Mouse (Mus musculus) v-Abl transformed pro-B cells (cell line): ENCODE measurements around the gene Ap5z1.

Source experiments
- in situ Hi-C, 2 experiments: fragments of 400-800 bp; cut with MboI; formaldehyde crosslinking; loops; one replicate each; pipeline ENCODE4 v1.15.1; 2025; ENCODE audit not compliant: unreplicated experiment in 2 of 2

Gene Ap5z1

GRCm38 (mm10) chr5:142509141-142510060, 45.7 kb downstream of the Ap5z1 start:
- in situ Hi-C loops: loop anchor here (10.0 kb wide), 2 partner anchors 105 to 365 kb away; no protein-coding TSS in a partner anchor

- in situ Hi-C loops: no loop called here
These were observed 46.3 kb downstream of the Ap5z1 start for GRCm38 (mm10) chr5:142510061-142510414.

GRCm38 (mm10) chr5:142512112-142512511, 48.4 kb downstream of the Ap5z1 start:
- in situ Hi-C loops: no loop called here

DNA sequence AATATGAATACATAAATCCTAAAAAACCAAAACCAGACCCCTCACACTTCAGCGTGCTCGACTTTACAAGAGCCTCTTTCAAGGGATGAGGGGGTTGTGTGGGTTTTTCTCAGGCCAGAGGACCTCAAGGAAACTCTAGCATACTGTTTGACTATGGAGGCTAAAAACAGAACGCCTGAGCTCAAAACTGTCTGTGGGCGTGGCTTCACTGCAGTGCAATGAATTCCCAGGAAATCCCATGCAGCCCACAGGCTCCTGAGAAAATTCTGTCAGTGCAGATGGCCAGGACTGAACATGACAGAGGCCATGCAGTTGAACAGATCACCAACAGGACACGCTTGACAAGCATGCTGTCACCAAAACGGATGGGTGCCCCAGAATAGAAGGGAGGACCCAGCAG, 55.2 kb downstream of the Ap5z1 start:
- in situ Hi-C loops: no loop called here

GRCm38 (mm10) chr5:142520360-142520759, 56.6 kb downstream of the Ap5z1 start:
- in situ Hi-C loops: no loop called here

- in situ Hi-C loops: no loop called here
These were observed 57.6 kb downstream of the Ap5z1 start for GRCm38 (mm10) chr5:142521195-142521866.

GRCm38 (mm10) chr5:142524711-142525464, 61.1 kb downstream of the Ap5z1 start:
- in situ Hi-C loops: no loop called here
